Mouse (Mus musculus) gastrocnemius, postnatal 4 days (tissue): ENCODE measurements around the gene Lzts2. TPM values are rescaled to one million over a fixed set of nuclear protein-coding genes. Genes with fewer than 3 reads are reported as not detected.
A peak's percentile ranks its signal among the peaks of the same experiment; 100 is the strongest.

Source experiments
- DNase-seq, 2 experiments: peaks; one replicate each; pipeline ENCODE4 v3.0.0; 2021 to 2022; ENCODE audit warnings: low spot score in 2 of 2, mixed read lengths in 2 of 2
- total RNA-seq, 2 experiments: library from RNA; stranded (reverse); gene quantifications; 2 replicates each; pipeline ENCODE4 v1.2.3; 2021

Lzts2 gene
- total RNA-seq, 2 experiments from 2014 or later: 58.5 to 59.4 TPM

DNA sequence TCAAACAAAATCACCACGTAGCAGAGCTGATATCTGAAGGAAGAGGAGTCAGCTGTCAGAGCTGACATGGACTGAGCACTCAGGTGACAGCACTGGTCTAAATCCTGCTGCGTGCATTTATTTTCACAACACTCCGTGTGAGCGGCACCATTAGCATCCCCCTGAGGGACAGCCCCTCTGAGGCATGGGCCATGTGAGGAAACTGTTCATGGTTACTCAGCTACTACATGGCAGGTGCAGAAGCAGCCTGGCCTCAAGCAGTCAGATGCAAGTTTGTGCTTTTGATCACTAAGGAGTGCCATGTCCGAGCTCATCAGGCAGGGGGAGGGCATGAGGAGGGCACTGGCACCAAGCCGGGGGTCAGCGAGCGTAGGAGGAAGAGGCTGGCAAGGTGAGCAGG, 14.6 kb upstream of the Lzts2 start:
- no peak for DNase-seq

DNA sequence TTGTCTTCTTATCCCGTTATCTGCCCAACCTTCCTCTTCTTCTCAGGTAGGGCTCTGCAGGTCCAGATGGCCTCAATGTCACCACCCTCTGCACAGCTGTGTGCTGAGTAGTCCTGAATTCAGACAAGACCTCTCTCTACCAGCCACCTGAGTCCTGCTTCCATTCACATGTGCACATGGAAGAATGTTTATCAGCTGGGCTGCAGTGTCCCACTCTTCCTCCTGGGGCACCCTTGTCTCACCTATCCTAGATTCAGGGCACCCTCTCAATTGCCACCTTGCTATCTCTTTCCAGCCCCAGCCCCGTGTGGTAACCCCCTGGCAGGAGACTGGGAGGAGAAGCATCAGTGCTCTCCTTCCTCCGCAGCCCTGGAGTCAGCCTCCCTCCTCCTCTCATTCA, 11.9 kb upstream of the Lzts2 start:
- no peak for DNase-seq

DNA sequence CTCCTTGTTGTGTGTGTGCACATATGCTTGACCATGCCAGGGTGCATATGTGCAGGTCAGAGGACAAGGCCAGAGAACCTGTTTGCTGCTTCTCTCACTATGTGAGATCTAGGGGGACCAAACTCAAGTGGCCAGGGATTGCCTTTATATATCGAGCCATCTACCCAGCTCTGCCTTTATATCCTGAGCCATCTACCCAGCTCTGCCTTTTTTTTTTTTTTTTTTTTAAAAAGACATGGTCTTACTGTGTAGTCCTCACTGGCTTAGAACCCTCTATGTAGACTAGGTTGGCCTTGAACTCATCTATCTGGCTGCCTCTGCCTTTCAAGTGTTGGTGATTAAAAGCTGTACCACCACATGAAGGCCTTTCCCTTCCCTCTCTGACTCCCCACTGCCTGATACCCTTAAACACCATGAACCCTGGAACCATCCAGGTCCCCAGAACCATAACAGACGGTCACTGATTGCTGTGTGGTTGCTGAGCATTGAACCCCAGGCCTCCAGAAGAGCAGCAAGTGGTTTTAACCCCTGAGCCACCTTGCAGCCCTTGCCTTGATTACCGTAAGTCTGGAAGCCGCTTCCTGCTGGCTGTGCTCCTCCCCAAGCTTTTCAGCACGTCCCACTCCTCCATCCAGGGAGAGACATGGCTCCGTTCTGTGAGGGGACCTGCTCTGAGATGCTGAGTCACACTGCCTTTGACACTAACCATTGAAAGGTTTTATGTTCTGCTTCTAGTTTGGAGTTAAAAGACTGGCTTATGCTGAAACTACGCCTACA, 10.3 kb upstream of the Lzts2 start:
- DNase-seq: no peak

DNA sequence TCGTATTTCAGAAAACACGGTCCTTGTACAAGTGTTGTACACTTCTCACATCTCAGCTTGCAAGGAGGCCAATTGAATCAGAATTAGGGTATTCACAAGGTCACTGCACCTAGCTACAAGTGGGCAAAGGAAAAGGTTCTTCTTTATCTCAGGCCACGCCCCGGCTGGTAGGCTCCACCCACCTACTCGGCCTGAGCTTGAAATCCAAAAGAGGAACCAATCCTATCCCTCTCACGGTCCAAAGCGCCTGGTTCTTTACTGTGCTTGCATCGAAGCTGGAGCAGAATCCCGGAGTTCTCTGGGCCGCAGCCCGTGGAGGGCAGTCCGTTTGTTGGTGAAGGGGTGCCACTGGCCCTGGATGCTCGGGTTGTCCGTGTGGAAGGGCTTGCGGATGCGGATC, 8.8 kb upstream of the Lzts2 start, which contains the start of gene Twnk:
Gene Twnk (plus strand): TSS at position 220 of the 400 bp plus-strand sequence.
- no peak for DNase-seq

DNA sequence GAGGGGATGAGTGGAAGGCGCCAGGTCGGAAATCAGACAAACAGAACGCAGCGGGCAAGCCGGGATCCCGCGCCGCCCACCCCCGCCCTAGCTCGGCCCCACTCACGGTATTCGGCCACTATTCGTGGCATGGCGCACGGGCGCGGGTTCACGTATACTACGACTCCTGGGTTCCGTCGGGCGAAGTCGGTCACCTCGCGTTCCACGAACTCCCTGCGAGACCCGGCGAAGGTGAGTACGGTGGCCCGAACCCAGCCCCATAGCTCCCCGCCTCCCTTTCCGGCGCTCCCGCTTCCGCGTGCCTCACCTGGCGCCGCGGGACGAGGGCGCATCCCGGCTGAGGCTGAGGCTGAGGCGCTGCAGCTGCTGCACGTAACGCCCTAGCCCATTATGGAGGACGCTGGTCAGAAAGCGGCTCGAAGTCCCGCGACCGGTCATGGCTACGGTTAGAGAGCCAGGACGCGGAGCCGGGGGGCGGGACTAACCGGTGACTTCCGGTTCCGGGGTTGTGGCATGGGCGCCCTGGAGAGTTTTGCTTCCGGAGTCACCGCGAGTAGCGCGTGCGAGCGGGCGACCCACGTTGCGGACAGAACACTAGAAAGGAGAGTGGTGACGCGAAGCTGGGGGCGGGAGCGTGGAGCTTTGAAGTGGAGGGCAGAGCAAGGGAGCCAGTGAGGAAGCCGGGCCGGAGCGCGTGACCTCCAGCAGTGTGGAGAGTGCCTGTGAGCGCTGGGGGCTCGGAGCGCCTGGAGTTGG, 8.1 kb upstream of the Lzts2 start, which contains the start of gene Mrpl43:
Gene Mrpl43 (minus strand): TSS at position 486 of the 756 bp plus-strand sequence.
- DNase-seq: peak; percentile 98

DNA sequence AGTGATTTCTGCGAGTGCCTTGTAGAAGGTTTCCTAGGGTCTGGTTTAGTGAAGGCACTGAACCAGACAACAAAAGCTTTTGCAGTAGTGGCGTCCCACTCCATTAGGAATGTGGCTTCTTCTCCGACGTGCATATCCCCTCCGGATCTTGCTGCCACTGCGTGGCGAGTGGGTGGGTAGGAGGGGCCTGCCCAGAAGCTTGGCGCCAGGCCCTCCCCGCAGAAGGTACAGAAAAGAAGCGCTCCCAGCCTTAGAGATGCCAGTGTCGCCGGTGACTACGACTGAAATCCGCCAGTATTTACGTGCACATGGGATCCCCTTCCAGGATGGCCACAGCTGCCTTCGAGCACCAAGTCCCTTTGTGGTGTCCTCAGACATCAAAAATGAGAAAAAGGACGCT, 7.2 kb upstream of the Lzts2 start:
- no peak for DNase-seq

DNA sequence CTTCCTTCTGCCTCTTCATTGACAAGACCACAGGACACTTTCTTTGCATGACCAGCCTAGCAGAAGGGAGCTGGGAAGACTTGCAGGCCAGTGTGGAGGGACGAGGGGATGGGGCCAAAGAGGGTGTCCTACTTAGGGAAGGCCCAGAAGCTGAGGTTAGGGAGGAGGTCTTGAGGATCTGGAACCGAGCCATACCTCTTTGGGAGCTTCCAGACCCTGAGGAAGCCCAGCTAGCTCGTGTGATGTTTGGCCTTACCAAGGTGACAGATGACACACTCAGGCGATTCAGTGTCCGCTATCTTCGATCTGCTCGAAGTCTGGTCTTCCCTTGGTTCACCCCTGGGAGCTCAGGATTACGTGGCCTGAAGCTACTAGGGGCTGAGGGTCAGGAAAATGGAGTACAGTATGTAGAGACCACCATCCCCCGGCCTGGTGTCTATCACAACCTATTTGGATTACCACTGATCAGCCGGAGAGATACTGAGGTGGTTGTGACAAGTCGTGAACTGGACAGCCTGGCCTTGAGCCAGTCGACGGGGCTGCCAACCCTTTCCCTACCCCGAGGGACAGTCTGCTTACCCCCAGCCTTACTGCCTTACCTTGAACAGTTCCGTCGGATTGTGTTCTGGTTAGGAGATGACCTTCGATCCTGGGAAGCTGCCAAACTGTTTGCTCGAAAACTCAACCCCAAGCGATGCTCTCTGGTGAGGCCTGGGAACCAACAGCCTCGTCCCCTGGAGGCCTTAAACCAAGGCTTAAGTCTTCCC, 6.6 kb upstream of the Lzts2 start:
- DNase-seq: no peak

DNA sequence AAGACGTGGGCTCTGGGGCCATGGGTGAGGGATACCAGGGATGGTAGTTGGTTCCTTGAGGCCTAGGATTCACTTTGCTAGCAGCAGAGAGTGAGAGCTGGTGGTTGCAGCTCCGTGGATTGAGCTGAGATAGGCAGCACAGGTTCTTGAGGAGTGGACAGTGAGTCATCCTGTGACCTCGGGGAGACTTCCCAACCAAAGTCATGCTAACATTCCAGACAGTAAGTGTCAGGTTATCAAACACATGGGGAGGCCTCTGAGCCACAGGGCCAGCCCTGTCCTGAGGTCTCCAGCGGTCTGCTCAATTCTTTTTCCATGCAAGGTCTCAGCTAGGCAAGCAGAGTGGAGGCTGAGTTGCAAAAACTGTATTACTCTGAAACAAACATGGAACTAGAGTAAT, 3.6 kb upstream of the Lzts2 start:
- DNase-seq: no peak

DNA sequence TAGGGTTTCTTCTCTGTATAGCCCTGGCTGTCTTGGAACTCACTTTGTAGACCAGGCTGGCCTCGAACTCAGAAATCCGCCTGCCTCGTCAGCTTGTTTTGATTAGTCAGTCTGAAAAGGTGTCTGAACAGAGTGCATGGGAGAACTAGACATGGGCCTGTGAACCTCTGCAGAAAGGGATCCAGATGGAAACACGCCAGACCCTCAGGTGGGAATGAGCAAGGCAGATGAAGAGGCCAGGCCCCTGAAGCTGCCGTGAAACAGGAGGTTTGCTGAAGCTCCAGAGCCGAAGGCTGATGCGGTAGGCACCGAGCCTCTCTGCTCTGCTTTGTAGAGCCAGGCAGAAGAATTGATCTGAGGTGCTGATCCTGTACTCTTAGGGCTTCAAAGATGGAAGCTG, 2.0 kb upstream of the Lzts2 start:
- DNase-seq: no peak

DNA sequence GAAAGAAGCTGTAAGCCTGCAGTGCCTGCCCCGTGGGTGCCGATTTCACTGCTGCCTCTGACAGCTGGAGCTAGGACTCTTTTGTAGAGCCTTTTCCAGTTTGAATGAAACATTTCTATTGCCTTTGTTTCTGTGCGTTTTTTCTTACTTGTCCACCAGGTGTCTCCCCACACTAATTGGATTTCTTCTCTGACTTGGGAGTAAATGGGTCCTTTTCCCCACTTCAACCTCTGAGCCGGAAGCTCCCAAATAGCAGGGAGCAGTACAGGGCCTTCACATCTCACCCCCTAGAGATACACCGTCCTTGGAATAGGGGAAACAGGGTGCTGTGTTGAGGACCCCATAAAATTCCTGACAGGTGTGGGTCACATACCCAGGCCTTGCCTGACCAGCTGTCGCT, 1.6 kb upstream of the Lzts2 start:
- DNase-seq: no peak

DNA sequence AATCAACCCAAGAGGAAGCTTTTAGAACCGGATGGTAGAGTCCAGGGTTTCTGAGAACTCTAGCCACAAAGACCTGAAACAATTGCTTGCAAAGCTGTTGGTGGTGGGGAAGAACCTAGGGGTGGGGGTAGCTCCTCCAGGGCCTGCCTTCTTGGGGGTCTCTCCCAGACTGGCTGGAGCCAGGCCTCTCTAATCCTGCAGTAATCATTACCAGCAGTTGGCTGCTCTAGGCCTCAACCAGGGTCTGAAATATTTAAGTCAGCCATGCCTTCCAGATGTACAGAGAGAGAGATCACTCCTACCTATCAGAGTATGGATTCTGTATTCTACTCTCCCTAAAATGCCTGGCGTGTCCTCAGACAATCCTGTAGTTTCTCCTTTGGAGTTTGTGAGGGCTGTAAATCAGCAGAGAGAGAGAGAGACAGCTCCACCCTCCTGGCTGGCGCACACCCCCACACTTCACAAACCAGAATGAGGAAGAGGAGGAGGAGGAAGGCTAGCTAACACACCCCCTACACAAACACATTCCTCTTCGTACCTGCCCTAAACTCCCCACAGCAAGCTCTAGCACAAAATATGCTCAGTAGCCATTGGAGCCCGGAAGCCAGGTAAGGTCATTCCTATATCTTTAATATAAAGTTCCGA, 511 bp upstream of the Lzts2 start:
- no peak for DNase-seq

DNA sequence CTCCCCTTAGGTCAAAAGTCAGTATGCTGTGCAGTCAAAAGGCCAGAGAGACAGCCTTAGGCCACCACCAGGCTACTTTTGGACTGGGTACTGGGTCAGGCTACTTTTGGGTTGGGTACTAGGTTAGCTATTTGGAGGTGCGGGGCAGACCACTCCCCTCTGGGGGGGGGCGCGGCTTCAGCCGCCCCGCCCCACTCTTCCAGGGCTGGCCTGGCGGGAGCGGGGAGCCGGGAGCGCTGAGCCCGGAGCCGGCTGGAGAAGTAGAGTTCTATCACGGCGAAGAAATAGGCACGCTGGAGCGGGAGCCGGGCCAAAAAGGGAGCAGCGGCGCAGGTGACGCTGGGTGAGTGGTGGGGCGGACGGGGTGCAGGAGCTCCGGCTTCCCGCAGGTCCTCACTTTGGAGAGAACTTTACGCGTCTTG, 778 bp downstream of the Lzts2 start:
- DNase-seq: peak in 1 of 2 experiments; percentile 68

DNA sequence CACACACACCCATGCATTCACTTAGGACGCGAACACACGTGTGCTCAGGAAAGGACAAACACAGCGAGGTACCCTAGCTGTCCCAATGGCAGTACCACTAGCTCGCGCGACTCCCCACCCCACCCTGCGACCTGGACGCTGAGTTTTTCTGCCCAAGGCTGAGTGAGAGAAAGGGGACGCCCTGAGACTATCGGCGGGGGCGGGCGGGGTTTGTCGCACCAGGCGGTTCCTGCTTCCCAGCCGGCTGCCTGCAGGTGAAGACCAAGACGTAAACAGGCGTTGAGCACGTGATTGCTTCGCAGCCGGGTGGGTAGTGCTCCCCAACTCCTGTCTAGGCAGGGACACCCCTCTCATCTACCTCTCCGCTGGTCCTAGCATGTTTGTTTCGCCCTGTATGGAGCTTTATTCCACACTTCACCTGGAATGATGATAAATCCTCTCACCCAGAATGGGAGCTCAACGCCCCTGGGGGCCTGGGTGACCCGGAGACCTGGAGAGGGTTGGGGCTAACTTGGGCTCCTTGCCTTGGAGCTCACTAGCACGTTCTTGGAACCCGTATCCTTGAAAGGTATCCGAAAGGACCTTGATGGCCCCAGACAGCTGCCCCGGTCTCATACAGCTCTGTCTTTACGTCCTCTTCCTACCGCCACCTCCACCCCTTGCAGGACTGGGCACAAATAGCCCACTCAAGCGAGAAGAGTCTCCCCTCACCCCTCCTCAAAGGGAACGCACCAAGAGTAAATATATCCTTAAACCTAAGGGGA, 1.5 kb downstream of the Lzts2 start:
- DNase-seq: peak in 1 of 2 experiments; percentile 64

DNA sequence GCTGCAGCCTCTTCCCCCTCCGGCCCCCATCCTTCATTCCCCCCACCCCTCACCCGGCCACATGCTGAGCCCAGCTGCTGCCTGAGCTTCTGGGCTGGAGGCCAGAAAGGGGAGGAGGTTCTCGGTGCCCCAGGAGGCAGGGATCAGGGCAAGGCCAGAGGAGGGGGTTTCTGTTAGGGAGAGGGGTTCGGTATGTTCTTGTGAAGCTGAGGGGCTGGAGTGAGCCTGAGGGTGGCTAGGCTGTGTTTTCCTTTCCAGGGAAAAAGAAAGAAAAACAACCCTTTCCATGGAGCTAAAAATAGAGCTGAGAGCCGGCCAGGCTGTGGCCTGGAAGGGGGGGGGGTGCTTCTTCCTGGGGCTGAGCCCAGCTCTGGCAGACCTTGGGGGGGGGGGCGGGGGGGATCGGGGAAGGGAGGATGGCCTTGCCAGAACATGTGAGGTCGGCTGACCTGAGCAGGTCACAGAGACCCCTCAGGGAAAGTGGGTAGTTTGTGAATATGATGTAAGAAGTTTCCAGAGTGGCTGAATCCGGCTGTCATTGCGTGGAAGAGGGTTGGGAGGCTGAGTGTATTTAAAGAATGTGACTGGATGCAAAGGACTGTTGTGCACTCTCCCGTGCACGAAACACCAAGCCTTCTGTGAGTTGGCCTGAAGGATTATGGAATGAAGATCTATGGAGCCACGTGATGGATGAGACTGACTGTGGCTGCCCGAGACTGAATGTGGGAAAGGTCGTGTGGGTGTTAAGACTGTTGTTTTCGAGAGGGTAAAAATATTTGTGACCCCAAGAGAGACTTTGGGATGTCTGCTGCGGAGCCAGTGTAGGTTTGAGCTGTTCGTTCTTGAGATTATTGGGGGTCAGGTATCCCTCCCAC, 2.4 kb downstream of the Lzts2 start:
- DNase-seq: peak in 1 of 2 experiments; percentile 89

DNA sequence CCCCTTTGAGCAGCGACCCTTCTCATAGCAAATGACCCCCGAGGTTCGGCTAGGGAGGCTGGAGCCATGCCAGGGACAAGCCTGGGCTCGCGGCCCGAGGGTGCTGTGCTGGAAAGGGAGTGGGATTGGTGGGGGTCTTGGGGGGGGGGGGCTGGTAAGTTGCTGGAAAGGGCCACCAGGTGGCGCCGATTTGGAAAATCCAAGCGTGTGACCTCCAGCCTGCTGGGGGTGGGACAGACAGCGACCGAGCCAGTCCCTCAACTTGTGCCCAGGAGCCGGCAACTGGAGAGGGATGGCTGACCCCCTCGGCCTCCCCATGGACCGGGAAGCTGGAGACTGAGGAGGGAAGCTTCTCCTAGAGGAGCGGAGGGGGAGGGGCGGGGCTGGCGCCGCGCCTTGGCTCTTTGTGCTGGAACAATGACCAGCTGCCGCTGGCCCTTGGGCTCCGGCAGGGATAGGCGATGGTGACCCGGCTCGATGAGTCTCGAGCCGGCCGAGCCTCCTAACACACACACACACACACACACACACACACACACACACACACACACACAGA, 3.1 kb downstream of the Lzts2 start:
- peak; percentile 84 to 93 for DNase-seq

DNA sequence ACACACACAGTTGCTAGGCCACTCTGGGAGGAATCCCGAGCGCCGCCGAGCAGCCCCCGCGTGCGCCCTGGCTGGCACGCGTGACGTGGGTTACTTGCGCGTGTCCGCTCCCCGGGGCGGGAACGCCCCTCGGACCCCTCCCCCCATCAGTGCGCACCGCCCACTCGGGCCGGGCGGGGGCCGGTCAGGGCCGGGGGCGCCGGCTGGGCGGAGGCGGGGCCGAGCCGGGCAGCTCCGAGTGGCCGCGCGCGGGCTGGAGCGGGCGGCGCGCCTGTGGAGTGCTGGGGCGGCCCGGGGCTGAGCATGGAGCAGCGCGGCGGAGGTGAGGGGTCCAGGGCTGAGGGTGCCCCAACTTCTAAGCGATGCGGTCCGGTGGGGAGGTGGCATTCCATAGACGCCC, 3.7 kb downstream of the Lzts2 start:
- peak; percentile 91 to 92 for DNase-seq

DNA sequence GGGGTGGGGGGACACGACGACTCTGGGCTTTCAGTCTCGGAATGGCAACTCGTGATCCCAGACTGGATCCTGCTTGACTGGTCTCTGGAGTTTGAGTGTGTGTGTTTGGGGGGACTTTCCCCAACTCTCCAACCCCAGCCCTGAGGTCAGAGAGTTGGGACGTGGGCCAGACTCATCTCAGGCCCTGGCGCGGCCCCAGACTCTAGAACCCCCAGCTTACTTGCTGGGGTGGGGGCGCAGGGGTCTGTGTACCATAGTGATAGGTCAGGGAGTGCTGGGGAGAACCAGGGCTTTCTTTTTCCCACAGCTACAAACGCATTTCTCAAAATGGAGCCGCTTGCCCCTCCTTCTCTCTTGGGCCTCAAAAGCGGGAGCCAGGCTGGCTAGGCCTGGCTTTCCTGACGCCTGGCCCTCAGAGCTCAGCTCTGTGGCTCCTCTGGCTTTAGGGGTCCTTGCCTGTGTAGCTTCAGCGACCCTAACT, 4.2 kb downstream of the Lzts2 start:
- no peak for DNase-seq

DNA sequence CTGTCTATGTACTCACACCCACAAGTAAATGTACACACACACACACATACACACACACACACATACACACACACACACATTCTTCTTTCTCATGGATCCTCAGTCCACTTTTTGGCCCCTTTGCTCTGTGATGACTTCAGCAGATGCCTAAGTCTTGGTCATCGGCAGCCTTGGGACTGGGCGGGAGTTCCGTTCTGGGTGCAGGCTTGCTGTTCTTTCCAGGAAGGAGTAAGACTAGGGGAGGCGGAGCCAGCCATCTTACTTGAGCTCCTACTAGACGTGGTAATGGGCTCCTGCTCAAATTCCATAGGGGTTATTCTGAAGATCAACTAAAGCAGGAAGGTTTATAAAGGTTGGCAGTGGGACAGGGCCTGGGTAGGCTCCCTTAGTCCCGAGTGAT, 6.1 kb downstream of the Lzts2 start:
- peak in 1 of 2 experiments; percentile 76 for DNase-seq

DNA sequence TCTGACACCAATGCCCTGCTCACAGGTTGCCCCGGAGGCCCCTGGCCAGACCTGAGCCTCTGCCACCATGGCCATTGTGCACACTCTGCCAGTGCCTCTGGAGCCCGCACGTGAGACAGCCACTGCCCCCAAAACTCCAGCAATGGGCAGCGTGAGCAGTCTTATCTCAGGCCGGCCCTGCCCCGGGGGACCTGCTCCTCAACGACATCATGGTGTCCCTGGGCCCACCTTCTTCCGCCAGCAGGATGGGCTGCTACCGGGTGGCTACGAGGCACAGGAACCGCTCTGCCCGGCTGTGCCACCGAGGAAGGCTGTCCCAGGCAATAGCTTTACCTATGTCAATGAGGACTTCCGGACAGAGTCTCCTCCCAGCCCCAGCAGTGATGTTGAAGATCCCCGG, 7.1 kb downstream of the Lzts2 start:
- DNase-seq: no peak
